Mouse (Mus musculus) hindbrain, embryonic 14.5 days (tissue): Measurements from ENCODE around the gene Sdk1. TPM values are rescaled to one million over a fixed set of nuclear protein-coding genes. Genes with fewer than 3 reads are reported as not detected.

Source experiments
- ATAC-seq: fragments of 200-750 bp; cut with Nextera tagmentation; 2 replicates; pipeline ENCODE4 v1.8.0; 2017; ENCODE audit warnings: moderate number of reproducible peaks, mild to moderate bottlenecking, moderate TSS enrichment, moderate library complexity; ENCODE audit not compliant: low FRiP score
- DNase-seq: peaks from one replicate; pipeline ENCODE4 v3.0.0-alpha.2; 2015; ENCODE audit warnings: low spot score
- H3K27ac ChIP-seq: fragments of 300-500 bp; sonication (generic); 2 replicates; pipeline ENCODE4 v1.5.1; 2014; ENCODE audit warnings: mild to moderate bottlenecking, moderate library complexity
- H3K27me3 ChIP-seq: fragments of 300-500 bp; sonication (generic); 2 replicates; pipeline ENCODE4 v1.6.1; 2014; ENCODE audit warnings: mild to moderate bottlenecking, low read length, mixed read lengths; ENCODE audit not compliant: control insufficient read depth, insufficient read depth
- H3K36me3 ChIP-seq: fragments of 300-500 bp; sonication (generic); replicated peaks from 2 replicates; pipeline ENCODE4 v1.6.1; 2014; ENCODE audit not compliant: control insufficient read depth, insufficient read depth
- H3K4me1 ChIP-seq: fragments of 300-500 bp; sonication (generic); replicated peaks from 2 replicates; pipeline ENCODE4 v1.6.1; 2014; ENCODE audit warnings: antibody characterized with exemption, low read length, mixed read lengths; ENCODE audit not compliant: control insufficient read depth, insufficient read depth
- H3K4me2 ChIP-seq: fragments of 300-500 bp; sonication (generic); replicated peaks from 2 replicates; pipeline ENCODE4 v1.6.1; 2014; ENCODE audit warnings: mild to moderate bottlenecking, moderate library complexity
- H3K4me3 ChIP-seq: fragments of 300-500 bp; sonication (generic); replicated peaks from 2 replicates; pipeline ENCODE4 v1.5.1; 2014; ENCODE audit warnings: mild to moderate bottlenecking, low read length
- H3K9ac ChIP-seq: fragments of 300-500 bp; sonication (generic); 2 replicates; pipeline ENCODE4 v1.6.1; 2014
- H3K9me3 ChIP-seq: fragments of 300-500 bp; sonication (generic); 2 replicates; pipeline ENCODE4 v1.6.1; 2016; ENCODE audit warnings: low read length; ENCODE audit not compliant: control insufficient read depth
- WGBS: fragments of 180-500 bp; shearing (Covaris S2); extraction: QIAGEN DNeasy Blood & Tissue Kit; methylation state at CpG from one replicate; pipeline ENCODE4 v1.1.7; 2014; 5-methylcytosine and 5-hydroxymethylcytosine counted together
- polyA plus RNA-seq: library from polyadenylated mRNA; unstranded; fragments of >200 nt; fragmentation: Nextera tagmentation; extraction: Ambion mirVana; gene quantifications from 2 replicates; pipeline ENCODE4 v1.2.1, GENCODE M21; 2014

Sdk1 gene
- polyA plus RNA-seq, 1 experiment from 2014 or later, result 2.5 TPM

- no peak for DNase-seq
- no peak overlapping the region for H3K4me2 ChIP-seq
Measured at GRCm38 (mm10) chr5:141311801-141312200, 70.5 kb downstream of the Sdk1 start.

GRCm38 (mm10) chr5:141312305-141312704 is 71.0 kb downstream of the Sdk1 start:
- 90% methylated on average over 4 of the region's 4 CpGs for WGBS
- no peak for ATAC-seq
- Histone ChIP-seq H3K4me2 (no peak overlapping the region), H3K9ac (no peak overlapping the region), H3K9me3 (no peaks in the 10 kb centered on the region), H3K27me3 (no peaks in the 10 kb centered on the region), H3K4me1 (peaks cover 6% of the 10 kb centered on the region), H3K36me3 (no peaks in the 10 kb centered on the region), H3K27ac (no peak overlapping the region), H3K4me3 (no peak overlapping the region)
- no peak for DNase-seq

More at GRCm38 (mm10) chr5:141311801-141312200, 70.5 kb downstream of the Sdk1 start:
- H3K4me3 ChIP-seq, result no peak overlapping the region
- no peak overlapping the region for H3K27ac ChIP-seq
- no peaks in the 10 kb centered on the region for H3K9me3 ChIP-seq
- 71% methylated on average over 2 of the region's 2 CpGs for WGBS
- H3K27me3 ChIP-seq, result no peaks in the 10 kb centered on the region
- no peaks in the 10 kb centered on the region for H3K36me3 ChIP-seq
- no peak for ATAC-seq
- H3K4me1 ChIP-seq, result peaks cover 1% of the 10 kb centered on the region
- no peak overlapping the region for H3K9ac ChIP-seq

GRCm38 (mm10) chr5:141317095-141317494 is 75.8 kb downstream of the Sdk1 start:
- Histone ChIP-seq H3K27me3 (no peaks in the 10 kb centered on the region), H3K4me3 (no peak overlapping the region), H3K27ac (no peak overlapping the region), H3K9ac (no peak overlapping the region), H3K4me2 (no peak overlapping the region), H3K4me1 (peaks cover 8% of the 10 kb centered on the region), H3K9me3 (no peaks in the 10 kb centered on the region), H3K36me3 (no peaks in the 10 kb centered on the region)
- WGBS, result 73% methylated on average over 4 of the region's 4 CpGs
- no peak for ATAC-seq
- DNase-seq, result no peak

GRCm38 (mm10) chr5:141324910-141325309 is 83.6 kb downstream of the Sdk1 start:
- H3K4me1 ChIP-seq, result no peaks in the 10 kb centered on the region
- H3K4me3 ChIP-seq, result no peak overlapping the region
- no peak overlapping the region for H3K9ac ChIP-seq
- H3K27me3 ChIP-seq, result no peaks in the 10 kb centered on the region
- H3K9me3 ChIP-seq, result no peaks in the 10 kb centered on the region
- no peaks in the 10 kb centered on the region for H3K36me3 ChIP-seq
- no peak overlapping the region for H3K4me2 ChIP-seq
- 77% methylated on average over 4 of the region's 4 CpGs for WGBS
- ATAC-seq, result no peak
- no peak for DNase-seq
- H3K27ac ChIP-seq, result no peak overlapping the region

- H3K36me3 ChIP-seq, result no peaks in the 10 kb centered on the region
- DNase-seq, result peak; percentile 42
- no peak overlapping the region for H3K27ac ChIP-seq
Measured at GRCm38 (mm10) chr5:141344376-141344775, 103.1 kb downstream of the Sdk1 start.

GRCm38 (mm10) chr5:141345476-141345875 is 104.2 kb downstream of the Sdk1 start:
- no peak overlapping the region for H3K9ac ChIP-seq
- peaks cover 7% of the 10 kb centered on the region; the same call in 1 of the 2 replicates for H3K4me1 ChIP-seq
- H3K27me3 ChIP-seq, result no peaks in the 10 kb centered on the region
- H3K27ac ChIP-seq, result no peak overlapping the region
- ATAC-seq, result no peak
- no peaks in the 10 kb centered on the region for H3K36me3 ChIP-seq
- H3K4me3 ChIP-seq, result no peak overlapping the region
- H3K9me3 ChIP-seq, result peaks cover 6% of the 10 kb centered on the region; the same call in 1 of the 2 replicates
- no peak for DNase-seq
- 63% methylated on average over 5 of the region's 5 CpGs for WGBS
- no peak overlapping the region for H3K4me2 ChIP-seq

More at GRCm38 (mm10) chr5:141344376-141344775, 103.1 kb downstream of the Sdk1 start:
- 58% methylated on average over 4 of the region's 4 CpGs for WGBS
- no peaks in the 10 kb centered on the region for H3K27me3 ChIP-seq
- peaks cover 7% of the 10 kb centered on the region; the same call in 1 of the 2 replicates for H3K4me1 ChIP-seq
- H3K9ac ChIP-seq, result no peak overlapping the region
- no peak overlapping the region for H3K4me3 ChIP-seq
- H3K4me2 ChIP-seq, result no peak overlapping the region
- peaks cover 6% of the 10 kb centered on the region; the same call in 1 of the 2 replicates for H3K9me3 ChIP-seq
- ATAC-seq, result no peak

- DNase-seq, result no peak
- Histone ChIP-seq H3K9ac (no peak overlapping the region), H3K27me3 (no peaks in the 10 kb centered on the region), H3K4me2 (no peak overlapping the region), H3K27ac (no peak overlapping the region), H3K9me3 (no peaks in the 10 kb centered on the region), H3K36me3 (no peaks in the 10 kb centered on the region), H3K4me1 (no peaks in the 10 kb centered on the region), H3K4me3 (no peak overlapping the region)
- 10% methylated on average over 2 of the region's 2 CpGs for WGBS
- no peak for ATAC-seq
Measured at GRCm38 (mm10) chr5:141362676-141363075, 121.4 kb downstream of the Sdk1 start.

GRCm38 (mm10) chr5:141363956-141364355 is 122.7 kb downstream of the Sdk1 start:
- 92% methylated on average over 3 of the region's 3 CpGs for WGBS
- DNase-seq (no peak), ATAC-seq (no peak)
- Histone ChIP-seq H3K9ac (no peak overlapping the region), H3K36me3 (no peaks in the 10 kb centered on the region), H3K27ac (no peak overlapping the region), H3K4me1 (peaks cover 6% of the 10 kb centered on the region; the same call in 1 of the 2 replicates), H3K4me2 (no peak overlapping the region), H3K4me3 (no peak overlapping the region), H3K27me3 (no peaks in the 10 kb centered on the region), H3K9me3 (no peaks in the 10 kb centered on the region)

- DNase-seq (peak; percentile 43), ATAC-seq (no peak)
- Histone ChIP-seq H3K4me1 (peaks cover 6% of the 10 kb centered on the region; the same call in 1 of the 2 replicates), H3K27me3 (no peaks in the 10 kb centered on the region), H3K4me3 (no peak overlapping the region), H3K36me3 (no peaks in the 10 kb centered on the region), H3K9ac (no peak overlapping the region), H3K27ac (no peak overlapping the region), H3K4me2 (no peak overlapping the region), H3K9me3 (no peaks in the 10 kb centered on the region)
- 55% methylated on average over 4 of the region's 4 CpGs for WGBS
Measured at GRCm38 (mm10) chr5:141368567-141368966, 127.3 kb downstream of the Sdk1 start.

GRCm38 (mm10) chr5:141374797-141375196 is 133.5 kb downstream of the Sdk1 start:
- WGBS, result 62% methylated on average over 2 of the region's 2 CpGs
- Histone ChIP-seq H3K4me2 (no peak overlapping the region), H3K27ac (no peak overlapping the region), H3K27me3 (no peaks in the 10 kb centered on the region), H3K4me3 (no peak overlapping the region), H3K9ac (no peak overlapping the region), H3K36me3 (no peaks in the 10 kb centered on the region), H3K9me3 (no peaks in the 10 kb centered on the region), H3K4me1 (peaks cover 4% of the 10 kb centered on the region; the same call in 1 of the 2 replicates)
- DNase-seq (no peak), ATAC-seq (no peak)
